Mouse (Mus musculus) cerebellum, adult 2 months (tissue): Measurements from ENCODE around the gene Pdzd3.

Experiments used
- CTCF ChIP-seq: fragments of 200-500 bp; IDR thresholded peaks from 2 replicates; pipeline ENCODE4 v1.5.1; 2011; ENCODE audit warnings: low read depth, mild to moderate bottlenecking, control low read depth, low read length, moderate library complexity, borderline replicate concordance; ENCODE audit not compliant: insufficient read depth
- POLR2A ChIP-seq: fragments of 200-500 bp; IDR thresholded peaks from 2 replicates; pipeline ENCODE4 v1.6.1; 2011; ENCODE audit warnings: low read length, control low read depth, borderline replicate concordance; ENCODE audit not compliant: insufficient read depth

DNA sequence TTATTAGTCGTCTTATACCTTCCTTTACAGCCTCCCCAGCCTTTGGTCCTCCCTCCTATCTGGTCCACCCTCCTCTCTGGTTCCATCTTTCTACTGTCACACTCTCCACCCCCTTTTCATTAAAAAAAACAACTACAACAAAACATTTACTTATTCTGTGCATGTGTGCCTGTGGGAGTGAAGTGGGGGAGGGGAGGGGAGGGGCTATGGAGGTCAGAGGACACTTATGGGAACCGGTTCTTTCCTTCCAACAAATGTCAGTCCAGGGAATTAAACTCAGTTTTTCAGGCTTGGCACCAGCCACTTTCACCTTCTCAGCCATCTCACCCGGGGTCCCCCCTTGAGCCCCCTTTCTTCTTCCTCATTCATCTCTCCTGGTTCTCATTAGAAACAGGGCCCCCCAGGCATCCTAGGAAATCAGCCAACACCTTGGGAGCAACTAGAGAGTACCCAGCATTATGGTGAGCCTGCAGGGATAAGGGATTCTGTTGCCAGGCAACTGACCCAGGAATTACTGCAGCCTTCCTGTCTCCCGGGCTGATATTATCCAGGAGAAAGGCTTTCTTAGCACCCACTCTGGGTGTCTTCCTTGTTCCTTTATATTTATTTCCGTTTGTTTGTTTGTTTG, 3.4 kb upstream of the Pdzd3 start:
- no peak for TF ChIP-seq CTCF
- no peak for TF ChIP-seq POLR2A
